Mouse (Mus musculus): Measurements from ENCODE around the gene Fam71d. TPM values are rescaled to one million over a fixed set of nuclear protein-coding genes. Genes with fewer than 3 reads are reported as not detected.

The Fam71d gene
- polyA plus RNA-seq, 1 experiment from 2014 or later = 0.19 TPM

Other genes with a start within 250 kb of the Fam71d start
- 26.9 and 32.3 TPM in 2 replicates for gene Mpp5, start 57.4 kb downstream of the Fam71d start, polyA plus RNA-seq (2014; fragmentation: Nextera tagmentation; extraction: Ambion mirVana)
- 110 and 115 TPM in 2 replicates for gene Atp6v1d, start 170.1 kb downstream of the Fam71d start, polyA plus RNA-seq (2014; fragmentation: Nextera tagmentation; extraction: Ambion mirVana)
- 234 and 258 TPM in 2 replicates for gene Eif2s1, start 170.3 kb downstream of the Fam71d start, polyA plus RNA-seq (2014; fragmentation: Nextera tagmentation; extraction: Ambion mirVana)
- 2.6 and 3.1 TPM in 2 replicates for gene Plek2, start 215.4 kb downstream of the Fam71d start, polyA plus RNA-seq (2014; fragmentation: Nextera tagmentation; extraction: Ambion mirVana)

All from hindbrain, embryonic 11.5 days (tissue).